In genomic region chr9:22698501-22698900, GRCm38 (mm10) we compare ENCODE assay signal across 25 mouse cellular contexts.
A peak's percentile ranks its signal among the peaks of the same experiment; 100 is the strongest.
DNase-seq lines count a peak whose midpoint lies in the region; ATAC-seq and TF ChIP-seq lines count a peak whose summit lies in the region.
"Had no signal": no experiment of that assay in that cellular context is flagged by ENCODE, and none has a peak within 500 bp of the region (broad histone marks: within the 10 kb centered on the region; RNA-seq: fewer than 3 reads in every experiment).

No protein-coding gene starts in this region.

- no peaks in the 10 kb centered on the region for H3K36me3 ChIP-seq in limb, embryonic 12.5 days
- H3K36me3 ChIP-seq: embryonic facial prominence, embryonic 15.5 days; forebrain, embryonic 10.5 days; forebrain, embryonic 12.5 days; G1E had no signal

- H3K4me1 ChIP-seq in limb, embryonic 12.5 days (replicated peaks), result peaks cover 14% of the 10 kb centered on the region

- H3K27ac ChIP-seq in limb, embryonic 12.5 days, result 0 out of 2 replicates have a peak overlapping the region, but pooled peaks have one; percentile 45
- H3K27ac ChIP-seq: embryonic facial prominence, embryonic 13.5 days; embryonic facial prominence, embryonic 15.5 days; forebrain, embryonic 10.5 days; forebrain, embryonic 12.5 days had no signal

- no peaks in the 10 kb centered on the region for H3K27me3 ChIP-seq in limb, embryonic 12.5 days
- H3K27me3 ChIP-seq: forebrain, embryonic 12.5 days; Patski had no signal

- 7% methylated on average over 1 of the region's 1 CpGs for WGBS in limb, embryonic 12.5 days

- TF ChIP-seq CTCF in brain, embryonic 14.5 days (IDR thresholded peaks at IDR 0.05; ENCODE audit: borderline replicate concordance, extremely low read depth, insufficient read depth, insufficient read length), result no peak

- TF ChIP-seq POLR2A in brain, embryonic 14.5 days (IDR thresholded peaks at IDR 0.05; ENCODE audit: borderline replicate concordance, extremely low read depth, insufficient read depth, insufficient read length, poor library complexity, severe bottlenecking), result no peak

- peaks cover 7% of the 10 kb centered on the region; the same call in 1 of the 2 replicates for H3K9me3 ChIP-seq in limb, embryonic 12.5 days
- H3K9me3 ChIP-seq: embryonic facial prominence, embryonic 13.5 days; embryonic facial prominence, embryonic 15.5 days had no signal

- no peak for ATAC-seq in limb, embryonic 12.5 days (ENCODE audit: insufficient number of reproducible peaks, insufficient read depth, low FRiP score, low TSS enrichment, low read depth)
- ATAC-seq: activated CD4-positive, CD25-positive, alpha-beta regulatory T cell, adult 4 months; forebrain, embryonic 14.5 days; forebrain, embryonic 16.5 days; Patski had no signal

- no peak overlapping the region for H3K4me2 ChIP-seq in limb, embryonic 12.5 days
- H3K4me2 ChIP-seq: embryonic facial prominence, embryonic 13.5 days; embryonic facial prominence, embryonic 15.5 days; forebrain, embryonic 12.5 days had no signal

- H3K4me3 ChIP-seq in limb, embryonic 12.5 days (replicated peaks), result no peak overlapping the region
- H3K4me3 ChIP-seq: embryonic facial prominence, embryonic 13.5 days; embryonic facial prominence, embryonic 15.5 days; erythroblast, embryonic 14.5 days; forebrain, embryonic 10.5 days; forebrain, embryonic 12.5 days had no signal

- intact Hi-C loops in heart, postnatal 14 days (cut with DNase I), result no loop called here

- no peak overlapping the region for H3K9ac ChIP-seq in limb, embryonic 12.5 days (replicated peaks)
- H3K9ac ChIP-seq: embryonic facial prominence, embryonic 13.5 days; embryonic facial prominence, embryonic 15.5 days; forebrain, embryonic 12.5 days had no signal

- peak; percentile 6 for DNase-seq in retina, postnatal 1 day
- no peak for DNase-seq in retina, embryonic 14.5 days (ENCODE audit: low spot score)
- peak; percentile 34 for DNase-seq in R1 (ENCODE audit: low read depth, low spot score)
- peak; percentile 58 for DNase-seq in brain, embryonic 14.5 days (ENCODE audit: low read depth)
- DNase-seq in heart, postnatal 14 days, result no peak
- no peak for DNase-seq in embryo, embryonic 11 days
- DNase-seq in cerebellum, adult 18-20 months, result no peak
- DNase-seq: adrenal gland, adult 2 months; adrenal gland, postnatal 10 days; adrenal gland, postnatal 25 days; cerebellum, adult 11 months; cerebellum, adult 2 months; cerebellum, adult 9-10 months; cerebellum, postnatal 25 days had no signal

Comparison
In these comparisons a context has a peak if more than half of its experiments do, and no peak if none do; other contexts are left out.
1. DNase-seq: peak in retina, postnatal 1 day (single experiment), R1 (single experiment) and brain, embryonic 14.5 days (single experiment); none in retina, embryonic 14.5 days (single experiment), heart, postnatal 14 days (0 of 2), embryo, embryonic 11 days (single experiment) and cerebellum, adult 18-20 months (0 of 2).